Mouse (Mus musculus): ENCODE data around the gene Rragc. TPM values are rescaled to one million over a fixed set of nuclear protein-coding genes. Genes with fewer than 3 reads are reported as not detected.

Gene Rragc
- polyA plus RNA-seq, 1 experiment from 2014 or later: 20.0 TPM

DNA sequence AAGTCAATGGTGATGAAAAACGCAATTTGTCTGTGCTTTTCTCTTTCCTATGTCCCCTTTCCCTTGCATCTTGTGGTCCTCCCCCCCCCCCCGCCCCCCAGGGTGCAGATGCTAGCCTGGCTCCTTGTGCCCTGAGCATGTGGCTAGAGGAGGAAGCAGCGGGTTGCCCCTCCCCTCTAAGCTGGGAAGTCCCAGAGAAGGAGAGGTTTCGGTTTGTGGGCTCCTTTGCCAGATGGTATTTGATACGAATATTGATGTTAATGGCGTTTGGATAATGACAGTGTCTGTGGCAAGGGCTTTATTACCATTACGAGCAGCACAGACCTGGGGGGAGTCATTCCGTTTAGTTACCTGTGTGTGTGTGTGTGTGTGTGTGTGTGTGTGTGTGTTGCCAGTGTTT, 34.8 kb downstream of the Rragc start:
- Histone ChIP-seq H3K27me3 (peaks cover 15% of the 10 kb centered on the region), H3K4me3 (replicated peaks) (no peak overlapping the region), H3K9ac (no peak overlapping the region), H3K36me3 (replicated peaks) (no peaks in the 10 kb centered on the region), H3K9me3 (replicated peaks) (no peaks in the 10 kb centered on the region), H3K4me2 (no peak overlapping the region), H3K4me1 (replicated peaks) (0 out of 2 replicates have a peak, but pooled peaks cover under 1% of the 10 kb centered on the region), H3K27ac (replicated peaks) (no peak overlapping the region)
- no peak for ATAC-seq (ENCODE audit: insufficient read depth)
- 21% methylated on average over 8 of the region's 8 CpGs for WGBS (ENCODE audit: insufficient replicate concordance)

DNA sequence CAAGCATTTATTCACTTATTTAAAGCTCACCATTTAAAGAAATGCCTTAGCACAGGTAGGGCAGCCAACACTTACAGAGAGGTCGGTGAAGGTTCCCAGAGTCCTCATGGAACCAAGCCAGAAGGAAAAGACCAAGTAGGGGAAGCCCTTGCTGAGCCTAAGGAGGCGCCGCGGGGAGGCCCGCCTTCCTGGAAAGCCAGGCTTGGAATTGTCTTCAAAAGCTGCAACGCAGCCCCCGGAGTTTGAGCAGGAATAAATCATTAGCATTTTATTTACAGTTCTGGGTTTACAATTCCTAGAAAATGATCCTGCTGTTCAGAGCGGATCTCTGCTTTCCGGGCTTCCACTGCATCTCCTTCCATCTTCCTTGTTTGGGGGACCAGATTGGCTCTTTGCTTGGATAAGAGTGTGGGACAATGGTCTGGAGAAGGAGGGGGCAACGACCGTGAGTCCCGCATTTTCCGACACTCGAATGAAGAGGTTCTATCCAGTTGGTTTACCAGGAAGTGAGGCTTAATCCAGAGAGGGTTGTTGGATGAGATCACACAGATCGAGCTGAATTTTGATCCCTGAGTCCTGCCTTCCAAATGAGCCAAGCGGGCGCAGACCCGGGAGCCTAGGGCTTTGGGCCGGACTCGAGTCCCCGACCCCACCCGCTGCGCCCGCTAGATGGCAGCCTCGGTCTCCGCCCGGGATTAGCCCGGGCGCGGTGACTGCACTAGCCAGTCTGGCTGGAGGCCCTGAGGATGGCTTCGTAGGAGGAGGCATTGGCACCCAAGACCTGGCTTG, 39.7 kb downstream of the Rragc start:
- no peak overlapping the region for H3K9ac ChIP-seq
- no peak overlapping the region for H3K4me3 ChIP-seq (replicated peaks)
- peak; percentile 52 for ATAC-seq (ENCODE audit: insufficient read depth)
- no peaks in the 10 kb centered on the region for H3K36me3 ChIP-seq (replicated peaks)
- H3K9me3 ChIP-seq (replicated peaks): no peaks in the 10 kb centered on the region
- peaks cover 17% of the 10 kb centered on the region; the same call in 1 of the 2 replicates for H3K4me1 ChIP-seq (replicated peaks)
- no peak overlapping the region for H3K27ac ChIP-seq (replicated peaks)
- peaks cover 16% of the 10 kb centered on the region for H3K27me3 ChIP-seq
- 7% methylated on average over 31 of the region's 31 CpGs for WGBS (ENCODE audit: insufficient replicate concordance)
- 0 out of 2 replicates have a peak overlapping the region, but pooled peaks have one; percentile 33 for H3K4me2 ChIP-seq

DNA sequence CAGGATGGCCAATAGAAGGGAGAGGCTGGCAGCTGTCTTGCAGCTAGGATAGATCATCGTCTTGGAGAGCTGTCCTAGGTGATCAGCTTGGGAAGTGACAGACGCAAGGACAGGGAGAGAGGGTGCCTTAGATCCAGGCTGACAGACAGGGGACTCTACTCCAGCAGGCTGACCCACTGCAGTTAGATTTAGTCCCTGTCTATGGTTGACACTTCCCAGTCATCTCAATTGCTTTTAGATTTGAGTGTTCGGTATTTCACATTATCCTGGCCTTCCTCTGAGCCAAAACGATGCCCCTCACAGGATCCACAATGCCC, 40.2 kb downstream of the Rragc start:
- H3K4me1 ChIP-seq (replicated peaks): peaks cover 17% of the 10 kb centered on the region; the same call in 1 of the 2 replicates
- WGBS (ENCODE audit: insufficient replicate concordance): 37% methylated on average over 4 of the region's 4 CpGs
- no peaks in the 10 kb centered on the region for H3K9me3 ChIP-seq (replicated peaks)
- no peak overlapping the region for H3K27ac ChIP-seq (replicated peaks)
- no peak overlapping the region for H3K9ac ChIP-seq
- ATAC-seq (ENCODE audit: insufficient read depth): peak; percentile 20; the same call in 1 of the 2 replicates
- H3K4me2 ChIP-seq: no peak overlapping the region
- H3K27me3 ChIP-seq: peaks cover 16% of the 10 kb centered on the region
- no peaks in the 10 kb centered on the region for H3K36me3 ChIP-seq (replicated peaks)
- no peak overlapping the region for H3K4me3 ChIP-seq (replicated peaks)

GRCm38 (mm10) chr4:123957891-123958290, 40.6 kb downstream of the Rragc start:
- Histone ChIP-seq H3K36me3 (replicated peaks) (no peaks in the 10 kb centered on the region), H3K4me2 (no peak overlapping the region), H3K4me3 (replicated peaks) (no peak overlapping the region), H3K27me3 (peaks cover 16% of the 10 kb centered on the region), H3K9me3 (replicated peaks) (no peaks in the 10 kb centered on the region), H3K4me1 (replicated peaks) (peaks cover 17% of the 10 kb centered on the region; the same call in 1 of the 2 replicates), H3K9ac (no peak overlapping the region), H3K27ac (replicated peaks) (no peak overlapping the region)
- WGBS (ENCODE audit: insufficient replicate concordance): 50% methylated on average over 4 of the region's 4 CpGs
- no peak for ATAC-seq (ENCODE audit: insufficient read depth)

- H3K9ac ChIP-seq: no peak overlapping the region
- no peak overlapping the region for H3K27ac ChIP-seq (replicated peaks)
- WGBS (ENCODE audit: insufficient replicate concordance): 53% methylated on average over 4 of the region's 4 CpGs
- H3K36me3 ChIP-seq (replicated peaks): no peaks in the 10 kb centered on the region
- peaks cover 17% of the 10 kb centered on the region; the same call in 1 of the 2 replicates for H3K4me1 ChIP-seq (replicated peaks)
- no peaks in the 10 kb centered on the region for H3K9me3 ChIP-seq (replicated peaks)
- no peak overlapping the region for H3K4me2 ChIP-seq
- ATAC-seq (ENCODE audit: insufficient read depth): no peak
- H3K4me3 ChIP-seq (replicated peaks): no peak overlapping the region
- peaks cover 11% of the 10 kb centered on the region for H3K27me3 ChIP-seq
Measured at GRCm38 (mm10) chr4:123960955-123961354, 43.7 kb downstream of the Rragc start.

GRCm38 (mm10) chr4:123962721-123963120, 45.5 kb downstream of the Rragc start:
- Histone ChIP-seq H3K4me1 (replicated peaks) (peaks cover 9% of the 10 kb centered on the region; the same call in 1 of the 2 replicates), H3K9me3 (replicated peaks) (no peaks in the 10 kb centered on the region), H3K27me3 (no peaks in the 10 kb centered on the region; the same call in 1 of the 2 replicates), H3K36me3 (replicated peaks) (no peaks in the 10 kb centered on the region), H3K27ac (replicated peaks) (no peak overlapping the region), H3K9ac (no peak overlapping the region), H3K4me3 (replicated peaks) (no peak overlapping the region), H3K4me2 (no peak overlapping the region)
- no peak for ATAC-seq (ENCODE audit: insufficient read depth)
- 54% methylated on average over 9 of the region's 9 CpGs for WGBS (ENCODE audit: insufficient replicate concordance)

- no peak overlapping the region for H3K4me3 ChIP-seq (replicated peaks)
- 0 out of 2 replicates have a peak, but pooled peaks cover 5% of the 10 kb centered on the region for H3K4me1 ChIP-seq (replicated peaks)
- 50% methylated on average over 8 of the region's 8 CpGs for WGBS (ENCODE audit: insufficient replicate concordance)
- H3K9ac ChIP-seq: no peak overlapping the region
- H3K27ac ChIP-seq (replicated peaks): peak overlapping the region; percentile 38; the same call in 1 of the 2 replicates
- H3K36me3 ChIP-seq (replicated peaks): no peaks in the 10 kb centered on the region
- no peaks in the 10 kb centered on the region for H3K9me3 ChIP-seq (replicated peaks)
- H3K4me2 ChIP-seq: no peak overlapping the region
- H3K27me3 ChIP-seq: peaks cover 9% of the 10 kb centered on the region; the same call in 1 of the 2 replicates
- peak; percentile 69 for ATAC-seq (ENCODE audit: insufficient read depth)
Measured at GRCm38 (mm10) chr4:123968663-123969321, 51.5 kb downstream of the Rragc start.

- no peak overlapping the region for H3K27ac ChIP-seq (replicated peaks)
- no peaks in the 10 kb centered on the region for H3K9me3 ChIP-seq (replicated peaks)
- H3K4me2 ChIP-seq: no peak overlapping the region
- no peaks in the 10 kb centered on the region for H3K36me3 ChIP-seq (replicated peaks)
- 0 out of 2 replicates have a peak, but pooled peaks cover 5% of the 10 kb centered on the region for H3K4me1 ChIP-seq (replicated peaks)
- WGBS (ENCODE audit: insufficient replicate concordance): 41% methylated on average over 7 of the region's 7 CpGs
- no peak for ATAC-seq (ENCODE audit: insufficient read depth)
- no peak overlapping the region for H3K4me3 ChIP-seq (replicated peaks)
- peaks cover 9% of the 10 kb centered on the region; the same call in 1 of the 2 replicates for H3K27me3 ChIP-seq
- no peak overlapping the region for H3K9ac ChIP-seq
Measured at GRCm38 (mm10) chr4:123969458-123969857, 52.2 kb downstream of the Rragc start.

- H3K27me3 ChIP-seq: peaks cover 9% of the 10 kb centered on the region; the same call in 1 of the 2 replicates
- H3K36me3 ChIP-seq (replicated peaks): no peaks in the 10 kb centered on the region
- WGBS (ENCODE audit: insufficient replicate concordance): 55% methylated on average over 4 of the region's 4 CpGs
- no peak overlapping the region for H3K4me2 ChIP-seq
- H3K27ac ChIP-seq (replicated peaks): no peak overlapping the region
- ATAC-seq (ENCODE audit: insufficient read depth): no peak
- H3K9me3 ChIP-seq (replicated peaks): no peaks in the 10 kb centered on the region
- H3K4me1 ChIP-seq (replicated peaks): 0 out of 2 replicates have a peak, but pooled peaks cover 5% of the 10 kb centered on the region
- H3K9ac ChIP-seq: no peak overlapping the region
- no peak overlapping the region for H3K4me3 ChIP-seq (replicated peaks)
Measured at GRCm38 (mm10) chr4:123971059-123971458, 53.8 kb downstream of the Rragc start.

DNA sequence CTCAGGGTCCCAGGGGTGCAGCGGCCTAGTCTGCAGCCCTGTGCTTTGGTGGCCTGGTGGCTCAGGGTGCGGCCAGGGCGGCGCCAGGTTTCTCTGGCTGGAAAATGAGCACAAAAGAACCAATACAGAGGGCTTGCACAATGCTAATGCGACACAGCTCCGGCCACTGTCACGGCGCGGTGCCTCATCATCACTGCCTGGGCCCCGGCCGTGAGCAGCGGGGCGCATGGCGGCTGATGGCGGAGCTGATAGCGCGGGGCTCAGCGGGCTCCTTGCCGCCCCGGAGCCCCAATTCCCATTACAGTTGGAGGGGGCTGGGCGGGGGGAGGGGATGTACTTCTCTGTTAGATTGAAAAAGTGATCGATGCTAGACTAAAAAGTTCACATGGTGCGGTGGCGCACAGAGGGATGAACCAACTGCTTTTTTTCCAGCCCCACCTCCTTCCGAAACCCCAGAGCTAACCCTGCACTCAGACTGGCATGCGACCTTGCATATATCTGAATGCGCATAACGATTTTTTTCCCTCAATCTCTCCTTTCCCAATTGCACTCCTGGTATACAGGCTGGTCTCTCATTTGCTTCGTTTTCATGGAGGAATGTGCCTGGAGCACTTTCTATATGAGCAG, 55.3 kb downstream of the Rragc start:
- ATAC-seq (ENCODE audit: insufficient read depth): 0 out of 2 replicates have a peak, but pooled peaks have one; percentile 23
- H3K4me2 ChIP-seq: peak overlapping the region; percentile 40
- H3K27ac ChIP-seq (replicated peaks): no peak overlapping the region
- no peaks in the 10 kb centered on the region for H3K9me3 ChIP-seq (replicated peaks)
- H3K36me3 ChIP-seq (replicated peaks): no peaks in the 10 kb centered on the region
- 13% methylated on average over 29 of the region's 29 CpGs for WGBS (ENCODE audit: insufficient replicate concordance)
- H3K4me1 ChIP-seq (replicated peaks): 0 out of 2 replicates have a peak, but pooled peaks cover 5% of the 10 kb centered on the region
- H3K4me3 ChIP-seq (replicated peaks): peak overlapping the region; percentile 23; the same call in 1 of the 2 replicates
- H3K9ac ChIP-seq: no peak overlapping the region
- peaks cover 9% of the 10 kb centered on the region; the same call in 1 of the 2 replicates for H3K27me3 ChIP-seq

- no peaks in the 10 kb centered on the region for H3K36me3 ChIP-seq (replicated peaks)
- 46% methylated on average over 5 of the region's 5 CpGs for WGBS (ENCODE audit: insufficient replicate concordance)
- no peak overlapping the region for H3K4me2 ChIP-seq
- no peak overlapping the region for H3K9ac ChIP-seq
- H3K27ac ChIP-seq (replicated peaks): no peak overlapping the region
- no peak for ATAC-seq (ENCODE audit: insufficient read depth)
- no peaks in the 10 kb centered on the region for H3K27me3 ChIP-seq
- no peaks in the 10 kb centered on the region for H3K9me3 ChIP-seq (replicated peaks)
- no peak overlapping the region for H3K4me3 ChIP-seq (replicated peaks)
- H3K4me1 ChIP-seq (replicated peaks): no peaks in the 10 kb centered on the region
Measured at GRCm38 (mm10) chr4:123982105-123982504, 64.9 kb downstream of the Rragc start.

Measured in liver, embryonic 15.5 days (tissue).